Mouse (Mus musculus): ENCODE measurements around the gene Gm49510. TPM values are rescaled to one million over a fixed set of nuclear protein-coding genes. Genes with fewer than 3 reads are reported as not detected.

Gm49510 gene
- polyA plus RNA-seq, 1 experiment from 2014 or later, result 0.47 TPM

Small RNA genes within 50 kb of the gene (microRNA-seq; reads per million reads assigned to microRNA genes)
- gene Mir6955, result not detected

Other genes starting within 250 kb of the Gm49510 start
- not detected in 2 replicates for gene Elfn2, start 180.9 kb upstream of the Gm49510 start, polyA plus RNA-seq (2016; fragmentation: Nextera tagmentation; extraction: Ambion mirVana)
- gene Mfng, start 126.2 kb upstream of the Gm49510 start, polyA plus RNA-seq (2016; fragmentation: Nextera tagmentation; extraction: Ambion mirVana), result 7.3 and 7.9 TPM in 2 replicates
- 6.1 and 7.5 TPM in 2 replicates for gene Card10, start 96.6 kb upstream of the Gm49510 start, polyA plus RNA-seq (2016; fragmentation: Nextera tagmentation; extraction: Ambion mirVana)
- gene Cdc42ep1, start 57.0 kb upstream of the Gm49510 start, polyA plus RNA-seq (2016; fragmentation: Nextera tagmentation; extraction: Ambion mirVana), result 40.5 and 40.8 TPM in 2 replicates
- gene Lgals2, start 44.1 kb upstream of the Gm49510 start, polyA plus RNA-seq (2016; fragmentation: Nextera tagmentation; extraction: Ambion mirVana), result 0.84 TPM in 1 of 2 replicates, not detected in the other
- gene Gga1, start 22.5 kb upstream of the Gm49510 start, polyA plus RNA-seq (2016; fragmentation: Nextera tagmentation; extraction: Ambion mirVana), result 54.0 and 54.7 TPM in 2 replicates
- 26.2 and 26.8 TPM in 2 replicates for gene Sh3bp1, start 101 bp downstream of the Gm49510 start, polyA plus RNA-seq (2016; fragmentation: Nextera tagmentation; extraction: Ambion mirVana)
- 33.4 and 34.2 TPM in 2 replicates for gene Pdxp, start 14.3 kb downstream of the Gm49510 start, polyA plus RNA-seq (2016; fragmentation: Nextera tagmentation; extraction: Ambion mirVana)
- gene Lgals1, start 27.1 kb downstream of the Gm49510 start, polyA plus RNA-seq (2016; fragmentation: Nextera tagmentation; extraction: Ambion mirVana), result 667 and 690 TPM in 2 replicates
- 37.9 and 39.9 TPM in 2 replicates for gene Nol12, start 35.3 kb downstream of the Gm49510 start, polyA plus RNA-seq (2016; fragmentation: Nextera tagmentation; extraction: Ambion mirVana)
- 59.4 and 64.1 TPM in 2 replicates for gene Triobp, start 48.1 kb downstream of the Gm49510 start, polyA plus RNA-seq (2016; fragmentation: Nextera tagmentation; extraction: Ambion mirVana)
- gene H1f0, start 128.8 kb downstream of the Gm49510 start, polyA plus RNA-seq (2016; fragmentation: Nextera tagmentation; extraction: Ambion mirVana), result 294 and 300 TPM in 2 replicates
- gene Galr3, start 142.2 kb downstream of the Gm49510 start, polyA plus RNA-seq (2016; fragmentation: Nextera tagmentation; extraction: Ambion mirVana), result not detected in 2 replicates
- gene Ankrd54, start 163.2 kb downstream of the Gm49510 start, polyA plus RNA-seq (2016; fragmentation: Nextera tagmentation; extraction: Ambion mirVana), result 29.0 and 30.0 TPM in 2 replicates
- gene Eif3l, start 175.5 kb downstream of the Gm49510 start, polyA plus RNA-seq (2016; fragmentation: Nextera tagmentation; extraction: Ambion mirVana), result 165 TPM in 2 replicates
- 24.2 and 24.3 TPM in 2 replicates for gene Micall1, start 209.2 kb downstream of the Gm49510 start, polyA plus RNA-seq (2016; fragmentation: Nextera tagmentation; extraction: Ambion mirVana)
- gene Polr2f, start 241.3 kb downstream of the Gm49510 start, polyA plus RNA-seq (2016; fragmentation: Nextera tagmentation; extraction: Ambion mirVana), result 265 and 289 TPM in 2 replicates
- gene 1700088E04Rik, start 241.6 kb downstream of the Gm49510 start, polyA plus RNA-seq (2016; fragmentation: Nextera tagmentation; extraction: Ambion mirVana), result 6.3 and 6.6 TPM in 2 replicates

All from heart, embryonic 12.5 days (tissue).